Mouse (Mus musculus): ENCODE measurements at regions not wholly inside any gene's neighbourhood (a gene's known extent, or its start where the extent isn't known, plus 50 kb on each side); places are given as distances from the start of the nearest gene placed in this dataset.

- DNase-seq: no peak
Observed at GRCm38 (mm10) chr1:125123861-125124260, 311.7 kb downstream of the Actr3 start.

- no peak for DNase-seq
Observed at GRCm38 (mm10) chr1:125100596-125100995, 334.9 kb downstream of the Actr3 start.

- DNase-seq: no peak
Observed at GRCm38 (mm10) chr1:125084906-125085305, 350.6 kb downstream of the Actr3 start.

GRCm38 (mm10) chr1:125039572-125040326 is 395.8 kb downstream of the Actr3 start:
- no peak for DNase-seq

GRCm38 (mm10) chr1:125013301-125013700 is 422.2 kb downstream of the Actr3 start:
- DNase-seq: no peak

GRCm38 (mm10) chr1:125011893-125012292 is 423.6 kb downstream of the Actr3 start:
- no peak for DNase-seq

- DNase-seq: no peak
Observed at GRCm38 (mm10) chr1:124997577-124997976, 437.9 kb downstream of the Actr3 start.

- no peak for DNase-seq
Observed at GRCm38 (mm10) chr1:124950849-124951248, 484.7 kb downstream of the Actr3 start.

- DNase-seq: no peak
Observed at GRCm38 (mm10) chr1:124904373-124904772, 531.2 kb downstream of the Actr3 start.

GRCm38 (mm10) chr1:124871148-124871547 is 564.4 kb downstream of the Actr3 start:
- DNase-seq: no peak

GRCm38 (mm10) chr1:124866248-124866647 is 569.3 kb downstream of the Actr3 start:
- DNase-seq: no peak

- no peak for DNase-seq
Observed at GRCm38 (mm10) chr1:124845681-124846080, 589.8 kb downstream of the Actr3 start.

- DNase-seq: no peak
Observed at GRCm38 (mm10) chr1:124825717-124826116, 609.8 kb downstream of the Actr3 start.

- DNase-seq: no peak
Observed at GRCm38 (mm10) chr1:124793026-124793425, 642.5 kb downstream of the Actr3 start.

- DNase-seq: no peak
Observed at GRCm38 (mm10) chr1:124790646-124791045, 644.9 kb downstream of the Actr3 start.

- DNase-seq: no peak
Observed at GRCm38 (mm10) chr1:124790130-124790529, 645.4 kb downstream of the Actr3 start.

GRCm38 (mm10) chr1:124783066-124783465 is 652.5 kb downstream of the Actr3 start:
- DNase-seq: no peak

GRCm38 (mm10) chr1:124777685-124778084 is 657.8 kb downstream of the Actr3 start:
- no peak for DNase-seq

- no peak for DNase-seq
Observed at GRCm38 (mm10) chr1:124756721-124757120, 678.8 kb downstream of the Actr3 start.

- no peak for DNase-seq
Observed at GRCm38 (mm10) chr1:124739777-124740176, 694.4 kb upstream of the Dpp10 start.

GRCm38 (mm10) chr1:124730364-124730763 is 685.0 kb upstream of the Dpp10 start:
- DNase-seq: no peak

- DNase-seq: peak in 1 of 2 experiments; percentile 14
Observed at GRCm38 (mm10) chr1:124718065-124718464, 672.7 kb upstream of the Dpp10 start.

GRCm38 (mm10) chr1:124706246-124706645 is 660.9 kb upstream of the Dpp10 start:
- DNase-seq: no peak

- DNase-seq: no peak
Observed at GRCm38 (mm10) chr1:124674420-124674819, 629.1 kb upstream of the Dpp10 start.

GRCm38 (mm10) chr1:124652872-124653271 is 607.5 kb upstream of the Dpp10 start:
- no peak for DNase-seq

Measured in spleen, adult 18-20 months (tissue).